Mouse (Mus musculus): Measurements from ENCODE around the gene 1700028J19Rik. TPM values are rescaled to one million over a fixed set of nuclear protein-coding genes. Genes with fewer than 3 reads are reported as not detected.

1700028J19Rik gene
- polyA plus RNA-seq, 1 experiment from 2014 or later: 0.54 TPM

DNA sequence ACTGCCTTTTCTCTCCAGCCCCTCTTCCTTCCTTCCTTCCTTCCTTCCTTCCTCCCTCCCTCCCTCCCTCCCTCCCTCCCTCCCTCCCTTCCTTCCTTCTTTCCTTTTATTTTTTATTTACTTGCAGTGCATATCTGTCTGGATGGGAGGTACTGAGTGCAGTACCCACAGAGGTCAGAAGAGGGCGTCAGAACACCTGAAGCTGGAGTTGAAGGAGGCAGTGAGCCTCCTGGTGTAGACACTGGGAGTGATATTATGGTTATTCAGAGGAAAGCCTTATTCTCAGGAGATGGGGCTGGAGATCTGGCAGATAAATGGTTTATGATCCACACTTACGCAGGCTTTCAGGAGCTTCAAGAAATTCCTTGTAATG, 30.7 kb upstream of the 1700028J19Rik start:
- no peaks in the 10 kb centered on the region for H3K4me1 ChIP-seq (ENCODE audit: insufficient read depth)
- H3K4me2 ChIP-seq (ENCODE audit: low read depth, low read length): no peak overlapping the region
- ATAC-seq (no peak), DNase-seq (peak; percentile 35)
- TF ChIP-seq EP300 (IDR thresholded peaks at IDR 0.05; ENCODE audit: low read depth) (no peak), CTCF (IDR thresholded peaks at IDR 0.05; ENCODE audit: low read depth) (peak; percentile 56)
- no peak overlapping the region for H3K27ac ChIP-seq (ENCODE audit: low read depth)
- no peak overlapping the region for H3K4me3 ChIP-seq (ENCODE audit: low read depth, low read length)
- 47% methylated on average over 2 of the region's 2 CpGs for WGBS (ENCODE audit: insufficient replicate concordance)
- H3K27me3 ChIP-seq (ENCODE audit: insufficient read depth, low read length): peaks cover 3% of the 10 kb centered on the region; the same call in 1 of the 2 replicates
- no peak overlapping the region for H3K9ac ChIP-seq (replicated peaks)
- no peaks in the 10 kb centered on the region for H3K36me3 ChIP-seq (replicated peaks; ENCODE audit: insufficient read depth, low read length)
- no peaks in the 10 kb centered on the region for H3K9me3 ChIP-seq (ENCODE audit: low read length)

DNA sequence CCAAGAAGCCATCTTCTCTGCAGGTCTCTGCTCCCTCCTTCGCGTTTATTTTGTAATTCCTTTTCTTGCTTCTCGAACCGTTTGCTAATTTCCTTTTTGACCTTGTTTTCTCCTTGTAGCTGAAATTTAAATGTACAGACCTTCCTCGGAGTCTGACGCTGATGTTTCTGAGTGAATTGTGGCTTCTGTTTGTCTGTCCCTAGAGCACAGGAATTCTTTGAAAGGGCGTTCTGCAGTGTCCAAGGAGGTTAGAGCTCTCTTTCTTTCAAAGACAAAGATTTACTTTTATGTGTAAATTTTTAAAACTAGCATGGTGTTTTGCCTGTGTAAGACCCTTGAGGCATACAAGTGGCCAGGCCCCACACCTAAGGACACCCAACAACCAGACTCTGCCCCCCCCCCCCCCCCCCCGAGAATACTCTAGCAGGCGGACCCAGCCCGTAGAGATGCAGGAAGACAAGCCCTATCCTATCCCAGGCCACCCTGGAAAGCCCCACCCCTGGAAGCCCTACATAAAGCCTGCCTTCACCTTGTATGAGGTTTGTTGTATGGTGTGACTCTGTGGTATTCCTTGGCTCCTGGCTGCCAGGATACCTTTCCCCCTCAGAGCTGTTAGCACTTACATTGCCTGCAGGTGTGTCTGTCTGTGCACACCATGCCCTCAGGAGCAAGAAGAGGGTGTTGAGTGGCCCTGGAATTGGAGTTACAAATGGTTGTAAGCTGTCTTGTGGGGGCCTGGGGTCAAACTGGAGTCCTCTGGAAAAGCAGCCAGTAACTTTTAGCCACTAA, 30.2 kb upstream of the 1700028J19Rik start:
- no peaks in the 10 kb centered on the region for H3K36me3 ChIP-seq (replicated peaks; ENCODE audit: insufficient read depth, low read length)
- 72% methylated on average over 8 of the region's 10 CpGs for WGBS (ENCODE audit: insufficient replicate concordance)

DNA sequence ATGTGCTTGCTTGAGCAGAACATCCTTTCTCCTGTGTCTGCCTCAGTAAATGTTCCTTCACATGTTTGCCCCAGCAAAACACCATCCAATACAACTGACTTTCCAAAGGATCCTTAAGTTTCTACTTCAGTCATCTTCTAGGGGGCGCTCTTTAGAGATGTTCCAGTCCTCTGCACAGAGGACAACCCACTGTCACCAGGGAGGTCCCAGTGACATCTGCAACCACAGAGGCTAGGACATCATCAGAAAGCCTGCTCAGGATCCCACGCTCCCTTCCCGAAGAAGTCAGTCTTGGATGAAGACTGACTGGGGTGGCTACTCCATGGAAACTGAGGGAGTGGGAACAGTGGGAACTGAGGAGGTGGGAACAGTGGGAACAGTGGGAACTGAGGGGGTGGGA, 29.1 kb upstream of the 1700028J19Rik start:
- Histone ChIP-seq H3K4me2 (ENCODE audit: low read depth, low read length) (no peak overlapping the region), H3K36me3 (replicated peaks; ENCODE audit: insufficient read depth, low read length) (no peaks in the 10 kb centered on the region), H3K27ac (ENCODE audit: low read depth) (no peak overlapping the region), H3K9me3 (ENCODE audit: low read length) (no peaks in the 10 kb centered on the region), H3K4me3 (ENCODE audit: low read depth, low read length) (no peak overlapping the region), H3K9ac (replicated peaks) (no peak overlapping the region), H3K27me3 (ENCODE audit: insufficient read depth, low read length) (peaks cover 3% of the 10 kb centered on the region; the same call in 1 of the 2 replicates), H3K4me1 (ENCODE audit: insufficient read depth) (no peaks in the 10 kb centered on the region)
- TF ChIP-seq EP300 (IDR thresholded peaks at IDR 0.05; ENCODE audit: low read depth) (no peak), CTCF (IDR thresholded peaks at IDR 0.05; ENCODE audit: low read depth) (no peak)
- no peak for ATAC-seq
- 63% methylated on average over 3 of the region's 3 CpGs for WGBS (ENCODE audit: insufficient replicate concordance)
- DNase-seq: no peak

More for the DNA sequence above, 30.2 kb upstream of the 1700028J19Rik start:
- no peak for DNase-seq
- no peak for TF ChIP-seq EP300 (IDR thresholded peaks at IDR 0.05; ENCODE audit: low read depth)
- TF ChIP-seq CTCF (IDR thresholded peaks at IDR 0.05; ENCODE audit: low read depth): no peak
- Histone ChIP-seq H3K9me3 (ENCODE audit: low read length) (no peaks in the 10 kb centered on the region), H3K4me2 (ENCODE audit: low read depth, low read length) (no peak overlapping the region), H3K27ac (ENCODE audit: low read depth) (no peak overlapping the region), H3K9ac (replicated peaks) (no peak overlapping the region), H3K27me3 (ENCODE audit: insufficient read depth, low read length) (peaks cover 3% of the 10 kb centered on the region; the same call in 1 of the 2 replicates), H3K4me3 (ENCODE audit: low read depth, low read length) (no peak overlapping the region), H3K4me1 (ENCODE audit: insufficient read depth) (no peaks in the 10 kb centered on the region)
- no peak for ATAC-seq

DNA sequence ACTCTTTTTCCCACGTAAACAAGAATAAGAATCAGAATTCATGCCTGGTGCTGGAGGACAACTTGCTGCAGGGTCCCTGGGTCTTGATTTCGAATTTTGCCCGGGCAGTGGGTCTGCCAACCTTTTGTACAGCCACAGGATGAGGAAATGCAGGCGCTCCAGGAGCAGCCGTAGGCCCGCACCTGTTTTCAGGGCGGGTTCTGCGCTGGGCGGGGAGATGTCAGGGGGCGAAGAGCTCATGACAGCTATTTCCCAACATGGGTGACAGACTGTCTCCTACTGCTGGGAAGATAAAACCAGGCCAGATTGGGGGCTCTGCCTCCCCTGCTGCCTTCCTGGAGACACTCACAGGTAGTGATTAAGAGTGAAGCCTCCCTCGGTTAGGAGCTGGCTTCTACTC, 27.6 kb upstream of the 1700028J19Rik start:
- Histone ChIP-seq H3K27ac (ENCODE audit: low read depth) (no peak overlapping the region), H3K27me3 (ENCODE audit: insufficient read depth, low read length) (peaks cover 3% of the 10 kb centered on the region; the same call in 1 of the 2 replicates), H3K4me2 (ENCODE audit: low read depth, low read length) (no peak overlapping the region), H3K9ac (replicated peaks) (no peak overlapping the region), H3K4me3 (ENCODE audit: low read depth, low read length) (no peak overlapping the region), H3K4me1 (ENCODE audit: insufficient read depth) (no peaks in the 10 kb centered on the region), H3K36me3 (replicated peaks; ENCODE audit: insufficient read depth, low read length) (no peaks in the 10 kb centered on the region), H3K9me3 (ENCODE audit: low read length) (no peaks in the 10 kb centered on the region)
- DNase-seq: no peak
- no peak for ATAC-seq
- 40% methylated on average over 11 of the region's 11 CpGs for WGBS (ENCODE audit: insufficient replicate concordance)
- no peak for TF ChIP-seq EP300 (IDR thresholded peaks at IDR 0.05; ENCODE audit: low read depth)
- no peak for TF ChIP-seq CTCF (IDR thresholded peaks at IDR 0.05; ENCODE audit: low read depth)

DNA sequence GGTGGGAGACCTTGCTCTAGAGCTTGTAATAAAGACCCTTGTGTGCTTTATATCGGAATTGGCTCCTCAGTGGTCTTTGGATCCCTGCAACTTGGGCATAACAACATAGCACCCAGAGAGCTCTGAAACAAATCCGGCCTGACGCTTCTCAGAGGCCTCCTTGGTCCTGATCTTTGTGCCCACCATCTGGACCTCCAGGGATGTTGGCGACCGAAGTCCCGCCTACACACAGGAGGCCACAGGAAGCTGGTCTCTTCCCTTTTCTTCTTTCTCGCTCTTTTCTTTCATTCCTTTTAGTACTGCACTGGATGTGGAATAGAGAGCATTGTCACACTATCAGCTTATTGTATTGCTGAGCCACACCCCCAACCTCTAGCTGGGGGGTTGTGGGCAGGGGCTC, 27.0 kb upstream of the 1700028J19Rik start:
- Histone ChIP-seq H3K27ac (ENCODE audit: low read depth) (no peak overlapping the region), H3K4me3 (ENCODE audit: low read depth, low read length) (no peak overlapping the region), H3K4me1 (ENCODE audit: insufficient read depth) (no peaks in the 10 kb centered on the region), H3K36me3 (replicated peaks; ENCODE audit: insufficient read depth, low read length) (no peaks in the 10 kb centered on the region), H3K27me3 (ENCODE audit: insufficient read depth, low read length) (peaks cover 3% of the 10 kb centered on the region; the same call in 1 of the 2 replicates), H3K4me2 (ENCODE audit: low read depth, low read length) (no peak overlapping the region), H3K9ac (replicated peaks) (no peak overlapping the region), H3K9me3 (ENCODE audit: low read length) (no peaks in the 10 kb centered on the region)
- DNase-seq (no peak), ATAC-seq (no peak)
- TF ChIP-seq EP300 (IDR thresholded peaks at IDR 0.05; ENCODE audit: low read depth) (no peak), CTCF (IDR thresholded peaks at IDR 0.05; ENCODE audit: low read depth) (no peak)
- WGBS (ENCODE audit: insufficient replicate concordance): 57% methylated on average over 7 of the region's 7 CpGs

DNA sequence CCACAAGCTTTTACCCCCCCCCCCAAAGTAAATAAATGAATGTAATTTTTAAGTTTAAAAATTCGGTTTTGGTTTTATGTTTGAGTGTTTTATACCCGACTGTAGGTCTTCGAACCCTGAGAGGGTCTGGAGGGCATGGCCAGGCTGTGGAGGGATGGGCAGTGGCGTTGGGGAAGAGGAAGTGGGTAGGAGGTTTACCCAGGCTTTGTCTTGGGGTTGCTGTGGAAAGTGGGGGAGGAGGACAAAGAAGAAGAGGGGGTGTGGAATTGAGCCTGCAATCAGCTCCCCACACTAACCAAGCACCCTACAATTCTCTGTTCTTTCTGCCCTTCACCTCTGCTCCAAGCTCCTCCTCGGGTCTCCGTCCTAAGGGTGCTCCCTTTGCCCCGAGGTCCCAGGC, 26.1 kb upstream of the 1700028J19Rik start:
- Histone ChIP-seq H3K4me1 (ENCODE audit: insufficient read depth) (no peaks in the 10 kb centered on the region), H3K9me3 (ENCODE audit: low read length) (no peaks in the 10 kb centered on the region), H3K27me3 (ENCODE audit: insufficient read depth, low read length) (peaks cover 3% of the 10 kb centered on the region; the same call in 1 of the 2 replicates), H3K9ac (replicated peaks) (no peak overlapping the region), H3K27ac (ENCODE audit: low read depth) (no peak overlapping the region), H3K4me3 (ENCODE audit: low read depth, low read length) (no peak overlapping the region), H3K36me3 (replicated peaks; ENCODE audit: insufficient read depth, low read length) (no peaks in the 10 kb centered on the region), H3K4me2 (ENCODE audit: low read depth, low read length) (no peak overlapping the region)
- DNase-seq (no peak), ATAC-seq (no peak)
- TF ChIP-seq EP300 (IDR thresholded peaks at IDR 0.05; ENCODE audit: low read depth) (no peak), CTCF (IDR thresholded peaks at IDR 0.05; ENCODE audit: low read depth) (no peak)
- WGBS (ENCODE audit: insufficient replicate concordance): 81% methylated on average over 6 of the region's 7 CpGs
